Mouse (Mus musculus): Measurements from ENCODE around the gene Ptprm. TPM values are rescaled to one million over a fixed set of nuclear protein-coding genes. Genes with fewer than 3 reads are reported as not detected.

The Ptprm gene
- polyA plus RNA-seq, 1 experiment from 2014 or later = 1.4 TPM

GRCm38 (mm10) chr17:67084501-67084900 lies 269.8 kb downstream of the Ptprm start:
- Histone ChIP-seq H3K9ac (replicated peaks) (no peak overlapping the region), H3K9me3 (ENCODE audit: low read length) (no peaks in the 10 kb centered on the region), H3K27me3 (ENCODE audit: insufficient read depth, low read length) (no peaks in the 10 kb centered on the region), H3K4me2 (ENCODE audit: low read depth, low read length) (no peak overlapping the region), H3K27ac (ENCODE audit: low read depth) (no peak overlapping the region), H3K36me3 (replicated peaks; ENCODE audit: insufficient read depth, low read length) (no peaks in the 10 kb centered on the region), H3K4me3 (ENCODE audit: low read depth, low read length) (no peak overlapping the region), H3K4me1 (ENCODE audit: insufficient read depth) (no peaks in the 10 kb centered on the region)
- TF ChIP-seq EP300 (IDR thresholded peaks at IDR 0.05; ENCODE audit: low read depth) (no peak), CTCF (IDR thresholded peaks at IDR 0.05; ENCODE audit: low read depth) (no peak)
- DNase-seq (no peak), ATAC-seq (no peak)
- 71% methylated on average over 4 of the region's 4 CpGs for WGBS (ENCODE audit: insufficient replicate concordance)

- WGBS (ENCODE audit: insufficient replicate concordance) = 35% methylated on average over 5 of the region's 5 CpGs
- TF ChIP-seq EP300 (IDR thresholded peaks at IDR 0.05; ENCODE audit: low read depth) (no peak), CTCF (IDR thresholded peaks at IDR 0.05; ENCODE audit: low read depth) (no peak)
- no peak overlapping the region for H3K4me3 ChIP-seq (ENCODE audit: low read depth, low read length)
- ATAC-seq (no peak), DNase-seq (no peak)
- no peaks in the 10 kb centered on the region for H3K36me3 ChIP-seq (replicated peaks; ENCODE audit: insufficient read depth, low read length)
- no peak overlapping the region for H3K4me2 ChIP-seq (ENCODE audit: low read depth, low read length)
- no peak overlapping the region for H3K9ac ChIP-seq (replicated peaks)
- no peaks in the 10 kb centered on the region for H3K9me3 ChIP-seq (ENCODE audit: low read length)
- H3K27me3 ChIP-seq (ENCODE audit: insufficient read depth, low read length) = no peaks in the 10 kb centered on the region
- H3K4me1 ChIP-seq (ENCODE audit: insufficient read depth) = no peaks in the 10 kb centered on the region
- no peak overlapping the region for H3K27ac ChIP-seq (ENCODE audit: low read depth)
Measured at GRCm38 (mm10) chr17:67084093-67084492, 270.2 kb downstream of the Ptprm start.

- ATAC-seq (no peak), DNase-seq (no peak)
- Histone ChIP-seq H3K4me2 (ENCODE audit: low read depth, low read length) (no peak overlapping the region), H3K4me3 (ENCODE audit: low read depth, low read length) (no peak overlapping the region), H3K9me3 (ENCODE audit: low read length) (no peaks in the 10 kb centered on the region), H3K36me3 (replicated peaks; ENCODE audit: insufficient read depth, low read length) (no peaks in the 10 kb centered on the region), H3K4me1 (ENCODE audit: insufficient read depth) (no peaks in the 10 kb centered on the region), H3K9ac (replicated peaks) (no peak overlapping the region), H3K27me3 (ENCODE audit: insufficient read depth, low read length) (no peaks in the 10 kb centered on the region), H3K27ac (ENCODE audit: low read depth) (no peak overlapping the region)
- 57% methylated on average over 1 of the region's 1 CpGs for WGBS (ENCODE audit: insufficient replicate concordance)
- TF ChIP-seq EP300 (IDR thresholded peaks at IDR 0.05; ENCODE audit: low read depth) (no peak), CTCF (IDR thresholded peaks at IDR 0.05; ENCODE audit: low read depth) (no peak)
Measured at GRCm38 (mm10) chr17:67079570-67079969, 274.7 kb downstream of the Ptprm start.

GRCm38 (mm10) chr17:67073580-67073979 lies 280.7 kb downstream of the Ptprm start:
- Histone ChIP-seq H3K27ac (ENCODE audit: low read depth) (no peak overlapping the region), H3K27me3 (ENCODE audit: insufficient read depth, low read length) (no peaks in the 10 kb centered on the region), H3K4me3 (ENCODE audit: low read depth, low read length) (no peak overlapping the region), H3K9me3 (ENCODE audit: low read length) (no peaks in the 10 kb centered on the region), H3K4me2 (ENCODE audit: low read depth, low read length) (no peak overlapping the region), H3K4me1 (ENCODE audit: insufficient read depth) (no peaks in the 10 kb centered on the region), H3K9ac (replicated peaks) (no peak overlapping the region), H3K36me3 (replicated peaks; ENCODE audit: insufficient read depth, low read length) (no peaks in the 10 kb centered on the region)
- 73% methylated on average over 4 of the region's 4 CpGs for WGBS (ENCODE audit: insufficient replicate concordance)
- DNase-seq (no peak), ATAC-seq (no peak)
- TF ChIP-seq EP300 (IDR thresholded peaks at IDR 0.05; ENCODE audit: low read depth) (no peak), CTCF (IDR thresholded peaks at IDR 0.05; ENCODE audit: low read depth) (no peak)

DNA sequence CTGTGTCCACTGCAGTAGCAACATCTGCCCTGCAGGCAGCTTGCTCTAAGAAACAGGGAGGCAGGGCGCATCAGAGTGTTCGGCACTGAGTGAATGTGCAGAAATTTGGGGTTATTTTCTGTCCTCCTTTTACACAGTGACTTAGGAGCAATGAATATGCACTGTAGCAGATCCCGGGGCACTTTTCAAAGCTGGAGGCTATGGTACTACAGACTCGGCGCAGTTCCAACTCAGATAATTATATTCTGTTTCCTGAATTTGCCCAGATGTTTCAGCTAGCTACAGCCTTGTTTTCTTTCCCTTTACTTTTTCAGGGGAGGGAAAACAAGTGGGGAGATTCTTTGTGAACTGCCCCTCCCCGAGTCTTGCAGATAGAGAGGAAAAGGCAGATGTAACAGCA lies 281.1 kb downstream of the Ptprm start:
- ATAC-seq = no peak
- 76% methylated on average over 6 of the region's 6 CpGs for WGBS (ENCODE audit: insufficient replicate concordance)
- H3K9me3 ChIP-seq (ENCODE audit: low read length) = no peaks in the 10 kb centered on the region
- no peaks in the 10 kb centered on the region for H3K27me3 ChIP-seq (ENCODE audit: insufficient read depth, low read length)
- TF ChIP-seq EP300 (IDR thresholded peaks at IDR 0.05; ENCODE audit: low read depth) = no peak
- TF ChIP-seq CTCF (IDR thresholded peaks at IDR 0.05; ENCODE audit: low read depth) = no peak
- no peak overlapping the region for H3K9ac ChIP-seq (replicated peaks)
- no peaks in the 10 kb centered on the region for H3K36me3 ChIP-seq (replicated peaks; ENCODE audit: insufficient read depth, low read length)
- H3K27ac ChIP-seq (ENCODE audit: low read depth) = no peak overlapping the region
- no peak for DNase-seq
- no peaks in the 10 kb centered on the region for H3K4me1 ChIP-seq (ENCODE audit: insufficient read depth)
- no peak overlapping the region for H3K4me2 ChIP-seq (ENCODE audit: low read depth, low read length)
- no peak overlapping the region for H3K4me3 ChIP-seq (ENCODE audit: low read depth, low read length)

GRCm38 (mm10) chr17:67071231-67072009 lies 282.8 kb downstream of the Ptprm start:
- no peak overlapping the region for H3K4me2 ChIP-seq (ENCODE audit: low read depth, low read length)
- 73% methylated on average over 7 of the region's 7 CpGs for WGBS (ENCODE audit: insufficient replicate concordance)
- no peak for DNase-seq

More at GRCm38 (mm10) chr17:67071231-67072009, 282.8 kb downstream of the Ptprm start:
- Histone ChIP-seq H3K9ac (replicated peaks) (no peak overlapping the region), H3K27me3 (ENCODE audit: insufficient read depth, low read length) (no peaks in the 10 kb centered on the region), H3K27ac (ENCODE audit: low read depth) (no peak overlapping the region), H3K9me3 (ENCODE audit: low read length) (no peaks in the 10 kb centered on the region), H3K4me3 (ENCODE audit: low read depth, low read length) (no peak overlapping the region), H3K36me3 (replicated peaks; ENCODE audit: insufficient read depth, low read length) (no peaks in the 10 kb centered on the region), H3K4me1 (ENCODE audit: insufficient read depth) (no peaks in the 10 kb centered on the region)
- no peak for TF ChIP-seq EP300 (IDR thresholded peaks at IDR 0.05; ENCODE audit: low read depth)
- TF ChIP-seq CTCF (IDR thresholded peaks at IDR 0.05; ENCODE audit: low read depth) = no peak
- no peak for ATAC-seq
